Mouse (Mus musculus): ENCODE measurements at regions not wholly inside any gene's neighbourhood (a gene's known extent, or its start where the extent isn't known, plus 50 kb on each side); places are given as distances from the start of the nearest gene placed in this dataset.

DNA sequence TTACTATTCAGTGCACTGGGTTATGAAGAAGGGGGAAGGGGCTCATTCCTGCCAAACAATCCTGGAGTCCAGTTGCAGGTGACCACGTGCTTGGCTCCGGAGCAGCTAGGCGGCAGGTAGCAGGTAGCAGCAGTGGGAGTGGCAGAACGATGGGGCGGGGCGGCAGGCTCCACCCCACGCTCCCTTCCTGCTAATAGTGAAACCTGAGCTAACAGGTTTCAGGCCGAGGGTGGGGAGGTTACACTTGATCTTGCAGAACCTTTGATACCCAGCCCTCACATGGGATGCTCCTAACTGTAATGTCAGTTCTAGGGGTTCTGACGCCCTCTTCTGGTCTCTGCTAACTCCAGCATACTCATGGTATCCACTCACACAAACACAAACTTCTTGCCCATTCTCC, 253.5 kb upstream of the Daam1 start:
- ATAC-seq (replicated peaks in 1 of 2; ENCODE audit: insufficient read depth in 1 of 2, low FRiP score in 2 of 2, low TSS enrichment in 1 of 2, low read depth in 1 of 2, poor library complexity in 2 of 2, severe bottlenecking in 2 of 2): peak; percentile 39 to 71; a peak in 3 of 4 replicates

GRCm38 (mm10) chr12:71578006-71578405, 252.9 kb upstream of the Daam1 start:
- no peak for ATAC-seq (replicated peaks in 1 of 2; ENCODE audit: insufficient read depth in 1 of 2, low FRiP score in 2 of 2, low TSS enrichment in 1 of 2, low read depth in 1 of 2, poor library complexity in 2 of 2, severe bottlenecking in 2 of 2)

DNA sequence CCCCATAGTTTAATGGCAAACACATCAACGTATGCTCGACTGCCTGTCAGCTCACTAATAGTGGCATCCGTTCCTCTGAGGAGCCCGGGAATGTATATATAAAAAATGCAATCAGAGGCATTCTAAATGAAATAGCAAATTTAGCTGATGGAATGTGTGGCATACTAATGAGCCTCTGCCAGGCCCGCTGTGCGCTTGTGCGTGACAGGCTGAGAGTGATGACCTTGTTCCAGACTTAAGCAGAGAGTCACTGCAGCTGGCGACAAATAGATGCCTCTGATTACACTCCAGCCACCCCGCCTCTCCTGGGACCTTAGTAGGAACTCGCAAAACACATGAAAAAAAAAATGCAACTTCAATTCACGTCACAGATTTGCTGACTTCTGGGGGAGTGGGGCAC, 252.0 kb upstream of the Daam1 start:
- no peak for ATAC-seq (replicated peaks in 1 of 2; ENCODE audit: insufficient read depth in 1 of 2, low FRiP score in 2 of 2, low TSS enrichment in 1 of 2, low read depth in 1 of 2, poor library complexity in 2 of 2, severe bottlenecking in 2 of 2)

GRCm38 (mm10) chr12:71580532-71581290, 250.2 kb upstream of the Daam1 start:
- ATAC-seq (replicated peaks in 1 of 2; ENCODE audit: insufficient read depth in 1 of 2, low FRiP score in 2 of 2, low TSS enrichment in 1 of 2, low read depth in 1 of 2, poor library complexity in 2 of 2, severe bottlenecking in 2 of 2): no peak

DNA sequence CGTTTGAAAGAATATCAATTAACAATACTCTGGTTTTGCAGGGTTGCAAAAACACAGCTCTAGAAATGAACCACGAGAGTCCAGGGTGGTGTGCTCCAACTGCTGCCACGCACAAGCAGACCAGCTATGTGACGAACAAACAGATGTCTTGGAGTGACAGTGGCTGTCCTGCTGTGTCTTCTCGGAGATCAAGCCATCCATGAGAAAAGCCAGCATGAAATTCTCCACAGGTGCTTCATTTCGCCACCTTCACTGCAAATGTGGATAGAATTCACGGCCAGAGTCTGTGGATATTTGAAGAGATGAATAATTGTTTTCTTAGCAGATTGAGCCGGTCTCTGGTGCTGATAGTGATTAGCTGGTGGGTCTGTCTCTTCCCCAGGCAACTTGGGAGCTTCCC, 246.3 kb upstream of the Daam1 start:
- no peak for ATAC-seq (replicated peaks in 1 of 2; ENCODE audit: insufficient read depth in 1 of 2, low FRiP score in 2 of 2, low TSS enrichment in 1 of 2, low read depth in 1 of 2, poor library complexity in 2 of 2, severe bottlenecking in 2 of 2)

- ATAC-seq (replicated peaks in 1 of 2; ENCODE audit: insufficient read depth in 1 of 2, low FRiP score in 2 of 2, low TSS enrichment in 1 of 2, low read depth in 1 of 2, poor library complexity in 2 of 2, severe bottlenecking in 2 of 2): no peak
These were observed 232.2 kb upstream of the Daam1 start for GRCm38 (mm10) chr12:71598641-71599040.

DNA sequence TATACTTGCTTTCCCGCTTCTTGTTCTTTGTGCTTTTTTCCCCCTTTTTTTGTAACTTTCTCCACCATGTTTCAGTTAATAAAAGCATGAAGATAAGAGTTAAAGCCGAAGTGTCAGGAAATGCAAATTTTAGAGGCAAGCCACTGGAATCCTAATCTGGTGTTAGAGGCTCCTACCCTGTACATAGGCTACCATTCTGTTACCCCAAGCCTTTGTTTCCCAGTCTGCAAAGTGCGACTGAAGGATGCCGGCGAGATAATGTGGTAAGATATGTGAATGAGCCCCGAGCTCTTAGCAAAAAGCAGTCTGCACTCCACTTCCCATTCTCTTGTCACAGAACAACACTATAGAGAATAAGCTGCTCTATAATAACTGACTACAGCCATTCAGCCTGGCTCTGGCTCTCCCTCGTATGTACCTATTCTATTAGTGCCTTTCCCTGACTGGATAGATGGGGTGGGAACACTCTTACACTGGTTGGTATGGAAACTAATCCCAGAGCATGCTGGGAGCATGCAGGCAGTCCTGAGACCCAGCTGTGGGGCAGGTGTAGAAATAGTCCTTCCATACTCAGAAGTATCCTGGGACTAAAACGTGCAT, 229.7 kb upstream of the Daam1 start:
- ATAC-seq (replicated peaks in 1 of 2; ENCODE audit: insufficient read depth in 1 of 2, low FRiP score in 2 of 2, low TSS enrichment in 1 of 2, low read depth in 1 of 2, poor library complexity in 2 of 2, severe bottlenecking in 2 of 2): no peak

GRCm38 (mm10) chr12:71603136-71603535, 227.7 kb upstream of the Daam1 start:
- no peak for ATAC-seq (replicated peaks in 1 of 2; ENCODE audit: insufficient read depth in 1 of 2, low FRiP score in 2 of 2, low TSS enrichment in 1 of 2, low read depth in 1 of 2, poor library complexity in 2 of 2, severe bottlenecking in 2 of 2)

DNA sequence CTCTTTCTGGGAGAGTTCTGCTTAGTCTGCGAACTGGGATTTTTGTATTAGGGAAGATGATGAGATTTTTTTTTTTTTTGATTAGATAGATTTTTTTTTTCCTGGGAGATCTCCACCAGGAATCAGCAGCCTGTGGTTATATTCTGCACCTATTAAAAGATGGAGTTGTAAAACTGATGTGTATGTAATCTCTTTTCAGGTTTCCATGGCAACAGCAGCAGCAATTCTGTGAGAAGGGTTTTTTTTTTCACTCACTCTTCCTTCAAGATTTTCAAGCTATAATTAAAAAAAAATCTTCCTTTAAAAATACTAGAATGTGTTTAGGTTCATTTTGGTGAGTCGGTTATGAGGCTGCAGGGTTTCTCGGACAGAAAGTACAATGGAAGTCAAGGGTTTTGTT, 224.5 kb upstream of the Daam1 start:
- no peak for ATAC-seq (replicated peaks in 1 of 2; ENCODE audit: insufficient read depth in 1 of 2, low FRiP score in 2 of 2, low TSS enrichment in 1 of 2, low read depth in 1 of 2, poor library complexity in 2 of 2, severe bottlenecking in 2 of 2)

- ATAC-seq (replicated peaks in 1 of 2; ENCODE audit: insufficient read depth in 1 of 2, low FRiP score in 2 of 2, low TSS enrichment in 1 of 2, low read depth in 1 of 2, poor library complexity in 2 of 2, severe bottlenecking in 2 of 2): no peak
These were observed 222.9 kb upstream of the Daam1 start for GRCm38 (mm10) chr12:71607966-71608365.

DNA sequence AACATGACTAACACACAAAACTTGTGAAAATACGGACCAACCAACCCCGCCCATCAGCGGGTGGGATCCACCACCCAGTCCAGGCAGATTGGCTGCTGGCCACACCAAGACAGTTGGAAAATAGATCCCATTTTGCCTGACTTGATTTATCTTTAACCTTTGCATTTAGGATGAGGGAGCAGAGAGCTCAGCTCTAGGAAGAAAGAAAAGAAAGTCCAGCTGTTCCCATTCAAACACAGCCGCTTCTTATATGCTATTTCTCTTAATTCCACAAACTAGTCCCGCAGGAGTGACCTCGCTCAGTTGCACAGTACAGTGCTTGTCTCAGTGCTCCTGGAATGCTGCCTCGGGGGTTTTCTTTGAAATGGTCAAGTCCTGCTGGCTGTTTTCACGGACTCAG, 217.6 kb upstream of the Daam1 start:
- no peak for ATAC-seq (replicated peaks in 1 of 2; ENCODE audit: insufficient read depth in 1 of 2, low FRiP score in 2 of 2, low TSS enrichment in 1 of 2, low read depth in 1 of 2, poor library complexity in 2 of 2, severe bottlenecking in 2 of 2)

DNA sequence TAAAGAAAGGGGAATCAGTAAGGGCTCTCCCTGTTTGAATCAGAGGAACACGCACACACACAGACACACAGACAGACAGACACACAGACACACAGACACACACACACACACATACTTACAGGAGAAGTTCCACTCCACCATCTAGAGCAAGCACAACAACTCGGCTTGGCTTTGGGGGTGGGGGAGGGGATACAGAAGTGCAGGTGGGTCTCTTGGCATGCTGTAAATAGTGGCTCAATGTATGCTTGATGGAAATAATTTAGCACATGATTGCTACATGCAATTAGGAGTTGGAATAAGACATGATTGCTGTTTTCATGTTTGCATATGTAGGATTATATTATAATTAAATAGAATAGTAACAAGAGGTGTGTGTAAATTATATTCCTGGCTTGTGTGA, 215.9 kb upstream of the Daam1 start:
- no peak for ATAC-seq (replicated peaks in 1 of 2; ENCODE audit: insufficient read depth in 1 of 2, low FRiP score in 2 of 2, low TSS enrichment in 1 of 2, low read depth in 1 of 2, poor library complexity in 2 of 2, severe bottlenecking in 2 of 2)

DNA sequence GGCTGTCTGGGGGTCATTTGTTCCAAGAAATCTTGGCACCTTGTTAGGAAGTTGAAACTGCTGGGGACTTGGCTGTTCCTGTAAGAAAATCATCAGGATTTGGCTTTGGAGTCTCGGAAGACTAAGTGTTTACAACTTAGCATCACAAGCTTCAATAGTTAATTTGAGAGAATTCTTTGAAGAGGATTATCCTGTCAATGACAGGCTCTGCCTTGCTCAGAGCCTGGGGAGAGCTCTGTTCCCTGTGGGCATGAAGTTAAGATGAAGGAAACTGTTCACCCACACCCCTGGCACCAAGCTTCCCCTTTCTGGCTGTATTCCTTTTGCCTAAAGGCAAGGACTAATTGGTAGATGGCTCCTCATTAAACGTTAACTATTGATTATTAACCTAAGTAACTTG, 215.5 kb upstream of the Daam1 start:
- no peak for ATAC-seq (replicated peaks in 1 of 2; ENCODE audit: insufficient read depth in 1 of 2, low FRiP score in 2 of 2, low TSS enrichment in 1 of 2, low read depth in 1 of 2, poor library complexity in 2 of 2, severe bottlenecking in 2 of 2)

GRCm38 (mm10) chr12:71616121-71616520, 214.8 kb upstream of the Daam1 start:
- ATAC-seq (replicated peaks in 1 of 2; ENCODE audit: insufficient read depth in 1 of 2, low FRiP score in 2 of 2, low TSS enrichment in 1 of 2, low read depth in 1 of 2, poor library complexity in 2 of 2, severe bottlenecking in 2 of 2): no peak

GRCm38 (mm10) chr12:71618466-71618865, 212.4 kb upstream of the Daam1 start:
- ATAC-seq (replicated peaks in 1 of 2; ENCODE audit: insufficient read depth in 1 of 2, low FRiP score in 2 of 2, low TSS enrichment in 1 of 2, low read depth in 1 of 2, poor library complexity in 2 of 2, severe bottlenecking in 2 of 2): no peak

- ATAC-seq (replicated peaks in 1 of 2; ENCODE audit: insufficient read depth in 1 of 2, low FRiP score in 2 of 2, low TSS enrichment in 1 of 2, low read depth in 1 of 2, poor library complexity in 2 of 2, severe bottlenecking in 2 of 2): no peak
These were observed 211.9 kb upstream of the Daam1 start for GRCm38 (mm10) chr12:71618956-71619355.

DNA sequence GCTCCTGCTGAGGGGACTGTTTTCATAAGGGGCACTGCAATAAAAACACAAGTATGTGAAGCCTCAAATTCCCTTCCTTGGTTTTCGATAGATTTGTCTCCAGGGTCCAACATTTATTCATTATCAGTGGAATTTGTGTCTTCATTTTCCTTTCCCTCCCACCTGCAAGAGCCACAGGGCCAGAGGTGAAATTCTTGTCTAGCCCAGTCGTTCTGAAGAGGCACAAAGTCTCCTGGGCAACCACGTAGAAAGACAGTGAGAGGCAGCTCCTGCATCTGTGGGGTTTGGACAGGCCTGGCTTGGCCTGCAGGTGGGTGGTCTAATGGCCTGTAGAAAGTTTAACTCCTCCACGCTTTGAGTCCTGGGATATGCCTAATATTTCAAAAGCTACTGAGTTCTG, 211.3 kb upstream of the Daam1 start:
- no peak for ATAC-seq (replicated peaks in 1 of 2; ENCODE audit: insufficient read depth in 1 of 2, low FRiP score in 2 of 2, low TSS enrichment in 1 of 2, low read depth in 1 of 2, poor library complexity in 2 of 2, severe bottlenecking in 2 of 2)

DNA sequence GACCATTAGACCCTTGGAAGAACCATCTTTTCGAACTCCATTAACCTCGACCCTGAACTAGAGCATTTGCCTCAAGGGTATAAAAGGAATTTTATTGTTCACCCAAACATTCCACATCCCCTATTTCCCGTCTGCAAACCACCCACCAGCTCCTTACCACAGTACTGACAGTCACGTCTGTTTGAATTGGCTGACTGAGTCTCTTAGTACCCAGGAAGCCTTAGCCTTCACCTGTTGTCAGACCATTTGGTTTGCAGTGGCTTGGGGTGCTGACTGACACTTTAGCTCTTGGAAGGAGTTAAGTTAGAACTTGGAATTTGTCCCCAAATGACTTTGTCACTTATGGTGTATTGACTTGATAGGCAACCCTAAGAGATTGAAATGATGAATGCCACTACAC, 209.3 kb upstream of the Daam1 start:
- ATAC-seq (replicated peaks in 1 of 2; ENCODE audit: insufficient read depth in 1 of 2, low FRiP score in 2 of 2, low TSS enrichment in 1 of 2, low read depth in 1 of 2, poor library complexity in 2 of 2, severe bottlenecking in 2 of 2): no peak

DNA sequence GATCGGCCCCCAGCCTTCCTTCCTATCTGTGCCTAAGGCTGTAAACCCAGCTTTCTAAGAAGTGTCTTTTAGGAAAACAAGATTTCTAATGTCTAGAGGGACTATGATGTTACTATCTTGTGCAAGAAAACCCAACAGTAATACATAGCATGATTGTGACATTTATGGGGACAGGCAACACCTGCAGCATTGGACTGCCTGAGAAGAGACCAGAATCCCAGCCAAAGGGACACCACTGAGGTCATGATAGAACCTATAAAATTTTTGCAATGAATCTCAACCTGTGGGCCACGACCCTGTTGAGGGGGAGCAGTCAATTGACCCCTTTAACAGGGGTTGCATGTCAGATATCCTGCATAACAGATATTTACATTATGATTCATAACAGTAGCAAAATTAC, 208.1 kb upstream of the Daam1 start:
- ATAC-seq (replicated peaks in 1 of 2; ENCODE audit: insufficient read depth in 1 of 2, low FRiP score in 2 of 2, low TSS enrichment in 1 of 2, low read depth in 1 of 2, poor library complexity in 2 of 2, severe bottlenecking in 2 of 2): no peak

Measured in hematopoietic stem cell, adult 5-6 weeks (primary cell).